Mouse (Mus musculus) cerebellum, adult 9-11 months (tissue): ENCODE measurements at regions not wholly inside any gene's neighbourhood (a gene's known extent, or its start where the extent isn't known, plus 50 kb on each side); places are given as distances from the start of the nearest gene placed in this dataset.
"Not testable (repeated sequence)": the region's sequence is repeated elsewhere in the genome, so short reads cannot be mapped to it uniquely, and the experiment has no call there.

Source experiments
- DNase-seq: peaks from one replicate; pipeline ENCODE4 v3.0.0; 2022

- not testable (repeated sequence) for DNase-seq
Observed at GRCm38 (mm10) chr1:145784370-145784769, 710.2 kb upstream of the Brinp3 start.

- DNase-seq: peak; percentile 81
Observed at GRCm38 (mm10) chr1:145806390-145806948, 688.1 kb upstream of the Brinp3 start.

- DNase-seq: no peak
Observed at GRCm38 (mm10) chr1:145847047-145847446, 647.5 kb upstream of the Brinp3 start.
